Mouse (Mus musculus) olfactory bulb, adult 2 months (tissue): ENCODE results near the gene Utrn.

Experiments
- CTCF ChIP-seq: fragments of 200-500 bp; IDR thresholded peaks from 2 replicates; pipeline ENCODE4 v1.5.1; 2012; ENCODE audit warnings: low read depth, mild to moderate bottlenecking, low read length, moderate library complexity; ENCODE audit not compliant: insufficient read depth
- POLR2A ChIP-seq: fragments of 200-500 bp; IDR thresholded peaks from 2 replicates; pipeline ENCODE4 v1.6.1; 2012; ENCODE audit warnings: mild to moderate bottlenecking, low read depth, low read length, moderate library complexity; ENCODE audit not compliant: insufficient read depth

DNA sequence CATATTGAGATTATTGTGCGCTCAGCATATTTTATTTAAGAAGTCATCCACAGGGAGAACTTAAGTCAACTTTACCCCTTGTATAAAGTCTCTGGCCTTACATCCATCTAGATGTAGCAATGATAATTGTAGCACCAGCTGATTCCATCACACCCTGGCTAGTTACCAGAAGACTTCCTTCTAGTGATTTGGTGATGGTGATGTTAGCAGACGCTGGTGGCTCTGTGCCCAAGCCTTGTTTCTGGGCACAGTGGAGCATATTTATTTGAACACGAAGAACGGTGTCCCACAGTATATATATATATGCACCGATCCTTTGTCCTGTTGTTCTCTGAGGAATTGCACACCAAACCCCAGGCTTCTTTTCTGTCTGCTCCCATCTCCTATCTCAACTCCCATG, 30.7 kb upstream of the Utrn start:
- TF ChIP-seq CTCF: no peak
- no peak for TF ChIP-seq POLR2A
